Mouse (Mus musculus) cortical plate, adult 2 months (tissue): Measurements from ENCODE around the gene Lrsam1.
A peak's percentile ranks its signal among the peaks of the same experiment; 100 is the strongest.

Experiments
- CTCF ChIP-seq: fragments of 200-500 bp; IDR thresholded peaks from 2 replicates; pipeline ENCODE4 v1.5.1; 2011; ENCODE audit warnings: mild to moderate bottlenecking, control low read depth, low read length; ENCODE audit not compliant: insufficient read depth; ENCODE audit errors: extremely low read depth
- POLR2A ChIP-seq: fragments of 200-500 bp; IDR thresholded peaks from 2 replicates; pipeline ENCODE4 v1.6.1; 2011; ENCODE audit warnings: mild to moderate bottlenecking, low read length, control low read depth; ENCODE audit not compliant: insufficient read depth; ENCODE audit errors: extremely low read depth

DNA sequence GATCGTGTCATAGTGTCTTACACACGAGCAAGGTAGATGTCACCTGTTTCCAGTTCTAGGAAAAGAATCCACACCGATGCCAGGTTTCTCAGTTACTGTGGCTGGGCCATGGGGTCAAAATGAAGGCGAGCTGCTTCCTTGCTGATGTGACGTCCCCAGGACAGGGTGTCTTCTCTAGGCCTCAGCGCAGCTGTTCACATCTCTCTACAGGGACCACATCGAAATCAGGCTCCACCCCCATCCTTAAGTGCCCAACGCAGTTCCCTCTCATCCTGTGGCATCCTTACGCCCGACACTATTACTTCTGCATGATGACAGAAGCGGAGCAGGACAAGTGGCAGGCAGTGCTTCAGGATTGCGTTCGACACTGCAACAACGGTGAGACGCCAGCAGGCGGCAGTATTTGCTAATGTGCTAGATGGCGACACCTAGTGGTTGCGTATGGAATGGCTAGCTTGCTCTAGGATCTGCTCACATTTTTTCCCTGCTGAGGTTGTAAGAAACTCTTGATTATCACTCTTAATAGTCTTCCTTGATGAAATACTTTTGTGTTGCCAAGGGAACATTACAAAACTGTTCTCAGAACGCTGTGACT is 49.1 kb downstream of the Lrsam1 start:
- TF ChIP-seq POLR2A = no peak
- TF ChIP-seq CTCF = peak; percentile 100
